Mouse (Mus musculus) T-helper 1 cell (primary cell): ENCODE data around the gene Olfr1113.

ENCODE experiments used
- in situ Hi-C: fragments of 300-600 bp; cut with MboI, MseI; formaldehyde crosslinking; loops from one replicate; pipeline ENCODE4 v1.15.1; 2025; ENCODE audit warnings: high pct_unique_total_duplicates

The Olfr1113 gene

GRCm38 (mm10) chr2:87208670-87209069 lies at the start of gene Olfr1113:
Gene Olfr1113, plus strand, starts transcription at chr2:87208970.
- in situ Hi-C loops, result no loop called here

GRCm38 (mm10) chr2:87167731-87168130 lies 41.0 kb upstream of the Olfr1113 start:
- in situ Hi-C loops, result loop anchor here (10.0 kb wide), 1 partner anchor 1423 kb away; no protein-coding TSS in a partner anchor

DNA sequence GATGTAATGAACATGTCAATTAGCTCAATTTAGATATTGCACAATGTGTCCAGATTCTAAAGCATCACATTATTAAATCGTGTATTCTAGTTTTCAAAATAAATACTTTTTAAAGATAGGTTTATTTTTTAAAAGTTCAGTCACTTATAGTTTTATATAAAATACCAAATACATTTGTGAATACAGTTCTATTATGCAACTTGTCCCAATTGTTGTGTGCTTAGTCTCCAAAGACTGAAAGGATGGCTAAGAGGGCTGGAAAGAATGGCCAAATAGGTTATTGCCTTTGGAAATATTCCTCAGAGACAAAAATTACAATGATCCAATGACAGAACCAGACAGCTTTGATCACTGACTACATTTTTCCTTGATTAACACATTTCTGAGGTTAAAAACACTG lies 21.3 kb upstream of the Olfr1113 start, which contains the start of gene Olfr1112:
TSS of gene Olfr1112 (plus strand) at position 301 of the 400 bp plus-strand sequence.
- in situ Hi-C loops, result no loop called here

- in situ Hi-C loops, result no loop called here
These were observed 38.9 kb downstream of the Olfr1113 start, which contains the start of gene Olfr1115 for GRCm38 (mm10) chr2:87247713-87248112. Gene Olfr1115, plus strand, starts transcription at chr2:87248013.
